Mouse (Mus musculus): ENCODE data around the gene Pmf1.

GRCm38 (mm10) chr3:88359584-88359983 is 50.5 kb downstream of the Pmf1 start:
- no peak for TF ChIP-seq POLR2A (IDR thresholded peaks at IDR 0.05; ENCODE audit: borderline replicate concordance, insufficient read depth, low read length)
- no peak for TF ChIP-seq CTCF (IDR thresholded peaks at IDR 0.05; ENCODE audit: borderline replicate concordance, insufficient read depth, low read depth, low read length)
